Mouse (Mus musculus) heart, embryonic 16.5 days (tissue): ENCODE results near the gene 6720489N17Rik. TPM values are rescaled to one million over a fixed set of nuclear protein-coding genes. Genes with fewer than 3 reads are reported as not detected.
"Not testable (repeated sequence)": the region's sequence is repeated elsewhere in the genome, so short reads cannot be mapped to it uniquely, and the experiment has no call there.

Experiments
- ATAC-seq: fragments of 200-750 bp; cut with Nextera tagmentation; replicated peaks from 2 replicates; pipeline ENCODE4 v1.8.0; 2017; ENCODE audit warnings: moderate number of reproducible peaks; ENCODE audit not compliant: insufficient read depth, low FRiP score; ENCODE audit errors: extremely low read depth
- H3K27ac ChIP-seq: fragments of 300-500 bp; sonication (generic); 2 replicates; pipeline ENCODE4 v1.5.1; 2014; ENCODE audit warnings: mild to moderate bottlenecking, low read length, control low read depth, moderate library complexity
- H3K27me3 ChIP-seq: fragments of 300-500 bp; sonication (generic); 2 replicates; pipeline ENCODE4 v1.6.1; 2014; ENCODE audit warnings: low read length, mixed read lengths; ENCODE audit not compliant: control insufficient read depth, insufficient read depth
- H3K36me3 ChIP-seq: fragments of 300-500 bp; sonication (generic); 2 replicates; pipeline ENCODE4 v1.6.1; 2014; ENCODE audit not compliant: control insufficient read depth, insufficient read depth
- H3K4me1 ChIP-seq: fragments of 300-500 bp; sonication (generic); 2 replicates; pipeline ENCODE4 v1.6.1; 2014; ENCODE audit warnings: low read length, mixed read lengths; ENCODE audit not compliant: control insufficient read depth, insufficient read depth
- H3K4me2 ChIP-seq: fragments of 300-500 bp; sonication (generic); 2 replicates; pipeline ENCODE4 v1.6.1; 2014; ENCODE audit warnings: low read depth, mild to moderate bottlenecking, control low read depth, low read length
- H3K4me3 ChIP-seq: fragments of 300-500 bp; sonication (generic); 2 replicates; pipeline ENCODE4 v1.5.1; 2014; ENCODE audit warnings: mild to moderate bottlenecking, control low read depth, low read length
- H3K9ac ChIP-seq: fragments of 300-500 bp; sonication (generic); 2 replicates; pipeline ENCODE4 v1.6.1; 2014; ENCODE audit warnings: low read length, control low read depth
- H3K9me3 ChIP-seq: fragments of 300-500 bp; sonication (generic); replicated peaks from 2 replicates; pipeline ENCODE4 v1.6.1; 2016; ENCODE audit warnings: low read length; ENCODE audit not compliant: control insufficient read depth
- WGBS: fragments of 180-500 bp; shearing (Covaris S2); extraction: QIAGEN DNeasy Blood & Tissue Kit; methylation state at CpG from one replicate; pipeline ENCODE4 v1.1.7; 2014; 5-methylcytosine and 5-hydroxymethylcytosine counted together
- microRNA-seq: library from miRNA; unstranded; fragments of <30 nt; microRNA quantifications from one replicate; pipeline ENCODE4, GENCODE M21; 2017
- polyA plus RNA-seq: library from polyadenylated mRNA; unstranded; fragments of >200 nt; fragmentation: Nextera tagmentation; extraction: Ambion mirVana; gene quantifications from 2 replicates; pipeline ENCODE4 v1.2.1, GENCODE M21; 2015

The 6720489N17Rik gene
- polyA plus RNA-seq, 1 experiment from 2014 or later, result 5.9 TPM

DNA sequence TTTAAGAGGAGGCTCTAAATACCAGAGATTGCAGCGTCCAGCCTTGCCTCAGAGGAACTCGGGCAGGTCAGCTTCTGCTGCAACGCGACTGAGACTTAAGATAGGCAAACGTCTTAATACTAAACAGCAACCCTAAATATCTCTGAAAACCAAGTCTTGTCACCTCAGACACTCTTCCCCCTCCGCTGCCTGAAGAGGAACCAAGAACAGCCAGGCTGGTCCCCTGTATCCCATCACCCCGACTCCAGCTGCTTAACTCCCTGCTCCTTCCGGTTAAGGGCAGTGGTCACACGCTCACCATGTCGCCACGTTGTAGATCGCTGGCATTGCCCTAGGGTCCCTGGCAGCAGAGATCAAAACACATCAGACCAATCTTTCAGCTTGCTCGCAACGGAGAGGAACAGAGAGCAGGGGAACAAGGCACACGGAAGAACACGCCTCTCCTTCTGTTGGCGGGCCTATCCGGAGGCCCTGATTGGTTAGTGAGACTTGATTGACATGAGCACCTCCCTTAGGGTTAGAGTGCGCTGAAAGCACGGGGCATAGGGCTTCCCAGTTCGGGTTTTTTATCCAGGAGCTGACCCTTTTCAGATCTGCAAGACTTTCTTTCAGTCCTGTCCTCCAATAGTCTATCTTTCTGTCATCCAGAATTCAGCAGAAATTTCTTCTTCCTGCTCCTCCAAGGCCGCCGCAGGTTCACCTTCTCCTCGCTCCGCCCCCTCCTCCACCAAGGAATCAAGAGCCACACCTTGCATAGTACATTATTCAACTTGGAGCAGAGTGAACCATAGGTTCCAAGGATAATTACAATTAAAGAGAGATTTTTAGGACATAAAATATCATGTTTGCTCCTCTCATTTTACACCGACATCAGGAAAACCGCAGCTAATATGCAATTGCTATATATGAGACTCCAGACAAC is 65.5 kb downstream of the 6720489N17Rik start, which contains the start of gene Zfp935:
Zfp935 (minus strand) TSS at position 323 of the 922 bp plus-strand sequence.
- WGBS, result 3% methylated on average over 25 of the region's 27 CpGs
- H3K4me2 ChIP-seq, result peak within 1 kb of the TSS; percentile 56
- not testable (repeated sequence) for H3K4me1 ChIP-seq, H3K27ac ChIP-seq, ATAC-seq, H3K36me3 ChIP-seq, H3K27me3 ChIP-seq, H3K9me3 ChIP-seq
- peak within 1 kb of the TSS; percentile 55 for H3K4me3 ChIP-seq
- peak within 1 kb of the TSS; percentile 63 for H3K9ac ChIP-seq

Small RNA genes within 50 kb of the gene (microRNA-seq; reads per million reads assigned to microRNA genes)
- gene Gm24020, result not detected

Other genes starting within 250 kb of the 6720489N17Rik start
- 4.0 and 4.6 TPM in 2 replicates for gene Gm3604, start 241.0 kb downstream of the 6720489N17Rik start, polyA plus RNA-seq
- gene Gm49359, start 157.3 kb downstream of the 6720489N17Rik start, polyA plus RNA-seq, result 9.1 and 9.6 TPM in 2 replicates
- gene Zfp935, start 65.7 kb downstream of the 6720489N17Rik start, polyA plus RNA-seq, result 0.26 TPM in 1 of 2 replicates, not detected in the other
- gene Zfp934, start 53.0 kb downstream of the 6720489N17Rik start, polyA plus RNA-seq, result 11.3 and 14.7 TPM in 2 replicates
- gene Platr25, start 136.5 kb upstream of the 6720489N17Rik start, polyA plus RNA-seq, result 12.7 and 14.3 TPM in 2 replicates
- gene Gm5141, start 161.6 kb upstream of the 6720489N17Rik start, polyA plus RNA-seq, result 5.5 and 8.0 TPM in 2 replicates
- 0.25 and 0.71 TPM in 2 replicates for gene Fbp2, start 234.2 kb upstream of the 6720489N17Rik start, polyA plus RNA-seq